Mouse (Mus musculus) forebrain, embryonic 12.5 days (tissue): ENCODE data around the gene Olfr93. TPM values are rescaled to one million over a fixed set of nuclear protein-coding genes. Genes with fewer than 3 reads are reported as not detected.

ENCODE experiments used
- ATAC-seq: fragments of 200-750 bp; cut with Nextera tagmentation; 2 replicates; pipeline ENCODE4 v1.8.0; 2017; ENCODE audit warnings: moderate TSS enrichment; ENCODE audit not compliant: low FRiP score
- H3K27ac ChIP-seq: fragments of 300-500 bp; sonication (generic); 2 replicates; pipeline ENCODE4 v1.5.1; 2016; ENCODE audit warnings: mild to moderate bottlenecking
- H3K27me3 ChIP-seq: fragments of 300-500 bp; sonication (generic); 2 replicates; pipeline ENCODE4 v1.6.1; 2016; ENCODE audit warnings: mild to moderate bottlenecking
- H3K36me3 ChIP-seq: fragments of 300-500 bp; sonication (generic); replicated peaks from 2 replicates; pipeline ENCODE4 v1.6.1; 2016; ENCODE audit warnings: mild to moderate bottlenecking
- H3K4me1 ChIP-seq: fragments of 300-500 bp; sonication (generic); 2 replicates; pipeline ENCODE4 v1.6.1; 2016
- H3K4me2 ChIP-seq: fragments of 300-500 bp; sonication (generic); 2 replicates; pipeline ENCODE4 v1.6.1; 2016; ENCODE audit warnings: mild to moderate bottlenecking, moderate library complexity
- H3K4me3 ChIP-seq: fragments of 300-500 bp; sonication (generic); replicated peaks from 2 replicates; pipeline ENCODE4 v1.5.1; 2016; ENCODE audit warnings: mild to moderate bottlenecking
- H3K9ac ChIP-seq: fragments of 300-500 bp; sonication (generic); 2 replicates; pipeline ENCODE4 v1.6.1; 2016; ENCODE audit warnings: mild to moderate bottlenecking
- H3K9me3 ChIP-seq: fragments of 300-500 bp; sonication (generic); 2 replicates; pipeline ENCODE4 v1.6.1; 2016
- WGBS: fragments of 180-500 bp; shearing (Covaris S2); methylation state at CpG from one replicate; pipeline ENCODE4 v1.1.7; 2016; 5-methylcytosine and 5-hydroxymethylcytosine counted together
- polyA plus RNA-seq: library from polyadenylated mRNA; unstranded; fragments of >200 nt; fragmentation: Nextera tagmentation; extraction: Ambion mirVana; gene quantifications from 2 replicates; pipeline ENCODE4 v1.2.1, GENCODE M21; 2016

Gene Olfr93
- polyA plus RNA-seq, 1 experiment from 2014 or later: not detected

GRCm38 (mm10) chr17:37098178-37098577, 63.1 kb downstream of the Olfr93 start, which contains the start of gene Olfr91:
Olfr91 (minus strand) TSS chr17:37098278.
- no peak for ATAC-seq
- Histone ChIP-seq H3K9ac (no peak within 1 kb of the TSS), H3K4me3 (no peak within 1 kb of the TSS), H3K4me2 (no peak within 1 kb of the TSS), H3K27ac (no peak within 1 kb of the TSS), H3K4me1 (no peaks in the 10 kb centered on the region), H3K9me3 (no peaks in the 10 kb centered on the region), H3K27me3 (no peaks in the 10 kb centered on the region), H3K36me3 (no peaks in the 10 kb centered on the region)
- WGBS: 95% methylated on average over 1 of the region's 1 CpGs

GRCm38 (mm10) chr17:37093289-37093688, 68.0 kb downstream of the Olfr93 start:
- H3K36me3 ChIP-seq: no peaks in the 10 kb centered on the region
- H3K27ac ChIP-seq: no peak overlapping the region
- ATAC-seq: no peak
- whole genome bisulfite sequencing: 84% methylated on average over 5 of the region's 5 CpGs
- H3K9ac ChIP-seq: no peak overlapping the region
- no peak overlapping the region for H3K4me2 ChIP-seq
- no peaks in the 10 kb centered on the region for H3K27me3 ChIP-seq
- no peaks in the 10 kb centered on the region for H3K4me1 ChIP-seq
- no peak overlapping the region for H3K4me3 ChIP-seq
- H3K9me3 ChIP-seq: no peaks in the 10 kb centered on the region

DNA sequence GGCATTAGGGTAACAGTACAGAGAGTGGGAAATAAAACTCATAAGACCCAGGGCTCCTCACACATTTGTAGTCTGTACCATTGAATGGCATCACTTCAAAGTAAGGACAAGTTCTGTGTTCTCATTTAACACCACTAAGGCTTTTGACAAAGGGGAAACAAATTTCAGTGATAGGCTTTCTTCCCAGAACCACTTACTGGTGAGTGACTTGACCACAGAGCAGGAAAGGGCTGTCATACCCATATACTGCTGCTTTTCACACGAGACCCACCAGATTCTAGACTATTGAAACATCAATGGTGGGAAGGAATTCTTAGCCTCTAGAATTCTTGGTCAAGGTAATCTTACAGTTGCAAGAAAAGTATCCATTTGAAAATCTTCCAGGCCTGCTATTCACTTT, 69.1 kb downstream of the Olfr93 start:
- 68% methylated on average over 1 of the region's 1 CpGs for WGBS
- no peaks in the 10 kb centered on the region for H3K27me3 ChIP-seq
- H3K4me1 ChIP-seq: no peaks in the 10 kb centered on the region
- H3K9ac ChIP-seq: no peak overlapping the region
- H3K9me3 ChIP-seq: no peaks in the 10 kb centered on the region
- H3K4me3 ChIP-seq: no peak overlapping the region
- ATAC-seq: no peak
- H3K36me3 ChIP-seq: no peaks in the 10 kb centered on the region
- no peak overlapping the region for H3K27ac ChIP-seq
- no peak overlapping the region for H3K4me2 ChIP-seq

Other genes starting within 250 kb of the Olfr93 start
- 0.47 TPM in 1 of 2 replicates, not detected in the other for gene Rnf39, start 218.6 kb downstream of the Olfr93 start, polyA plus RNA-seq
- 136 and 146 TPM in 2 replicates for gene Ppp1r11, start 209.8 kb downstream of the Olfr93 start, polyA plus RNA-seq
- 79.5 and 86.7 TPM in 2 replicates for gene Znrd1, start 202.9 kb downstream of the Olfr93 start, polyA plus RNA-seq
- 7.1 and 7.7 TPM in 2 replicates for gene Znrd1as, start 202.9 kb downstream of the Olfr93 start, polyA plus RNA-seq
- not detected in 2 replicates for gene 2410137M14Rik, start 180.3 kb downstream of the Olfr93 start, polyA plus RNA-seq
- 1.3 and 1.6 TPM in 2 replicates for gene H2-M5, start 172.0 kb downstream of the Olfr93 start, polyA plus RNA-seq
- 193 and 197 TPM in 2 replicates for gene Zfp57, start 160.3 kb downstream of the Olfr93 start, polyA plus RNA-seq
- 1.1 and 1.2 TPM in 2 replicates for gene Mog, start 138.1 kb downstream of the Olfr93 start, polyA plus RNA-seq
- gene Gabbr1, start 115.5 kb downstream of the Olfr93 start, polyA plus RNA-seq: 31.7 and 32.6 TPM in 2 replicates
- 0.06 and 0.15 TPM in 2 replicates for gene Olfr90, start 73.0 kb downstream of the Olfr93 start, polyA plus RNA-seq
- not detected in 2 replicates for gene Olfr91, start 63.2 kb downstream of the Olfr93 start, polyA plus RNA-seq
- not detected in 2 replicates for gene Olfr92, start 41.4 kb downstream of the Olfr93 start, polyA plus RNA-seq
- not detected in 2 replicates for gene Ubd, start 32.4 kb upstream of the Olfr93 start, polyA plus RNA-seq
- gene Olfr94, start 39.5 kb upstream of the Olfr93 start, polyA plus RNA-seq: not detected in 2 replicates
- gene Olfr95, start 51.6 kb upstream of the Olfr93 start, polyA plus RNA-seq: 0.06 TPM in 1 of 2 replicates, not detected in the other
- not detected in 2 replicates for gene Olfr96, start 58.7 kb upstream of the Olfr93 start, polyA plus RNA-seq
- not detected in 2 replicates for gene Olfr97, start 75.8 kb upstream of the Olfr93 start, polyA plus RNA-seq
- gene Olfr98, start 102.3 kb upstream of the Olfr93 start, polyA plus RNA-seq: not detected in 2 replicates
- 1.00 and 1.5 TPM in 2 replicates for gene H2-M3, start 108.7 kb upstream of the Olfr93 start, polyA plus RNA-seq
- not detected in 2 replicates for gene Olfr99, start 122.0 kb upstream of the Olfr93 start, polyA plus RNA-seq
- not detected in 2 replicates for gene Olfr101, start 142.8 kb upstream of the Olfr93 start, polyA plus RNA-seq
- not detected in 2 replicates for gene Olfr102, start 155.6 kb upstream of the Olfr93 start, polyA plus RNA-seq
- not detected in 2 replicates for gene Olfr103, start 178.2 kb upstream of the Olfr93 start, polyA plus RNA-seq
- gene Olfr104-ps, start 198.1 kb upstream of the Olfr93 start, polyA plus RNA-seq: not detected in 2 replicates
- gene Olfr105-ps, start 217.5 kb upstream of the Olfr93 start, polyA plus RNA-seq: not detected in 2 replicates
- not detected in 2 replicates for gene Olfr106-ps, start 228.9 kb upstream of the Olfr93 start, polyA plus RNA-seq
- not detected in 2 replicates for gene Olfr107, start 237.7 kb upstream of the Olfr93 start, polyA plus RNA-seq